Mouse (Mus musculus) heart, embryonic 10.5 days (tissue): ENCODE measurements around the gene Pgs1. TPM values are rescaled to one million over a fixed set of nuclear protein-coding genes. Genes with fewer than 3 reads are reported as not detected.

Experiments
- DNase-seq: peaks from one replicate; pipeline ENCODE4 v3.0.0-alpha.2; 2017; ENCODE audit warnings: low spot score
- H3K27ac ChIP-seq: fragments of 300-500 bp; sonication (generic); 2 replicates; pipeline ENCODE4 v1.5.1; 2016; ENCODE audit warnings: mild to moderate bottlenecking
- H3K27me3 ChIP-seq: fragments of 300-500 bp; sonication (generic); 2 replicates; pipeline ENCODE4 v1.6.1; 2016; ENCODE audit warnings: mild to moderate bottlenecking; ENCODE audit not compliant: poor library complexity, insufficient read depth, severe bottlenecking
- H3K36me3 ChIP-seq: fragments of 300-500 bp; sonication (generic); 2 replicates; pipeline ENCODE4 v1.6.1; 2016; ENCODE audit warnings: mild to moderate bottlenecking, moderate library complexity
- H3K4me1 ChIP-seq: fragments of 300-500 bp; sonication (generic); 2 replicates; pipeline ENCODE4 v1.6.1; 2016; ENCODE audit warnings: mild to moderate bottlenecking
- H3K4me3 ChIP-seq: fragments of 300-500 bp; sonication (generic); 2 replicates; pipeline ENCODE4 v1.5.1; 2016; ENCODE audit warnings: mild to moderate bottlenecking, moderate library complexity
- H3K9me3 ChIP-seq: fragments of 300-500 bp; sonication (generic); 2 replicates; pipeline ENCODE4 v1.6.1; 2016; ENCODE audit warnings: mild to moderate bottlenecking, moderate library complexity
- WGBS: fragments of 180-500 bp; shearing (Covaris S2); methylation state at CpG from one replicate; pipeline ENCODE4 v1.1.7; 2016; 5-methylcytosine and 5-hydroxymethylcytosine counted together
- polyA plus RNA-seq: library from polyadenylated mRNA; unstranded; fragments of >200 nt; fragmentation: Nextera tagmentation; extraction: Ambion mirVana; gene quantifications from 2 replicates; pipeline ENCODE4 v1.2.1, GENCODE M21; 2016

The Pgs1 gene
- polyA plus RNA-seq, 1 experiment from 2014 or later, result 38.5 TPM

DNA sequence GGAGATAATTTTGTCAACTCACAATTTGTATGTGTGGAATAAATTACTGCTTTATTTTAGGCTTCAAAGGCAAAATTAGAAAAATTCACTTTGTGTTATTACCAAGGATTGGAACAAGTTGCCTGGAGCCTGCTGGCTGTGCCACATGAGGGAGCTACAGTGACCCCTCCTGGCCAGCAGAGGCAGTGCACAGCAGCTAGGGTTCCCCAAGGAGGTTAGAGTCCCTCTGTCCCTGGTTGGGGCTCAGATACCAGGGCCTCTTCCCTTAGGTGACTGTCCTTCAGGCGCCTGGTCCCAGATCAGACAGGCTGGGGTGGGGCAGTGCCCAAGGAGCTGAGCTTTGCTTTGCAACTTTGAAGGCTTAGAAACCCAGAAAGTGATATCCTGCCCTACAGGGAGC is 35.7 kb downstream of the Pgs1 start:
- H3K27ac ChIP-seq, result no peak overlapping the region
- WGBS, result 35% methylated on average over 1 of the region's 1 CpGs

GRCm38 (mm10) chr11:118023475-118023874 is 37.4 kb downstream of the Pgs1 start:
- no peak overlapping the region for H3K27ac ChIP-seq
- DNase-seq, result no peak
- H3K4me1 ChIP-seq, result no peaks in the 10 kb centered on the region
- 92% methylated on average over 7 of the region's 7 CpGs for WGBS
- H3K36me3 ChIP-seq, result peaks cover 66% of the 10 kb centered on the region
- no peak overlapping the region for H3K4me3 ChIP-seq
- no peaks in the 10 kb centered on the region for H3K27me3 ChIP-seq
- no peaks in the 10 kb centered on the region for H3K9me3 ChIP-seq

More for the DNA sequence above, 35.7 kb downstream of the Pgs1 start:
- peaks cover 2% of the 10 kb centered on the region; the same call in 1 of the 2 replicates for H3K4me1 ChIP-seq
- DNase-seq, result no peak
- H3K36me3 ChIP-seq, result peaks cover 76% of the 10 kb centered on the region
- no peaks in the 10 kb centered on the region for H3K27me3 ChIP-seq
- no peaks in the 10 kb centered on the region for H3K9me3 ChIP-seq
- no peak overlapping the region for H3K4me3 ChIP-seq

DNA sequence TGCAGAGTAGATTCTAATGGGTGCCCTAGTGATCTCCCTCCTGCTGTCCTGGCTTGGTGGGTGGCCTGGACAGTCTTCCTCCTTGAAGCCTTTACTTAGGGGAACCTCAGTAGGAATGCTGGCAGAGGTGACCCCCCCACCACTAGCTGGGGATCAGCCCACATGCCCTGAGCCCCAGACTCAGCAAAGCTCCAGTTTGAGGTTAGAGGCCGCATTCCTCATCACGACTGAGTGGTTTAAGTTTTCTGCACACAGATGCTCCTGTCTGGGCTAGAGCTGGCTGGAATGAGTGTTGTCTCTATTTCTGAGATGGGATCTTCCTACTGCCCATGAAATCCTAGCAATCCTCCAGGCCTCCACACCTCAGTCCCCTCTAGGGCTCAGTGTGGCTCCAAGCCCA is 38.0 kb downstream of the Pgs1 start:
- peaks cover 64% of the 10 kb centered on the region for H3K36me3 ChIP-seq
- H3K4me3 ChIP-seq, result no peak overlapping the region
- 83% methylated on average over 2 of the region's 2 CpGs for WGBS

DNA sequence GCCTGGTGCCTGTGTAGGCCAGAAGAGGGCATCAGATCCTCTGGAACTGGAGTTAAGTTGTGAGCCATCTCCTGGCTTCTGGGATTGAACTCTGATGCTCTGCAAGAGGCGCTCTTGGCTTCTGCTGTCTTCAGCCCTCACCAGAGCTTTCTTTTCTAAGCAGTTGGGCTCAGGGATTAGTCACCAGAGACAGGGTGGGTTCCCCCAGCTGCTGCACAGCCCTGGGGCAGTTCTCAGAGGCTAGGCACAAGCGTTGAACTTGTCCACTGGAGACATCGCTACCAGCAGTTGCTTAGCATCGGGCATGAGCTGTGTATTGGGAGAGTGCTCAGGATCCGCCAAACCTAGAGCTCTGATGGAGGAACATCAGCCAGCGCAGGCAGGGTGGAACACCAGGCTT is 43.1 kb downstream of the Pgs1 start:
- DNase-seq, result no peak
- Histone ChIP-seq H3K27ac (no peak overlapping the region), H3K4me3 (no peak overlapping the region), H3K36me3 (peaks cover 54% of the 10 kb centered on the region), H3K9me3 (no peaks in the 10 kb centered on the region), H3K4me1 (peaks cover 4% of the 10 kb centered on the region; the same call in 1 of the 2 replicates), H3K27me3 (no peaks in the 10 kb centered on the region)
- WGBS, result 93% methylated on average over 6 of the region's 6 CpGs

More for the DNA sequence above, 38.0 kb downstream of the Pgs1 start:
- H3K27ac ChIP-seq, result no peak overlapping the region
- H3K4me1 ChIP-seq, result no peaks in the 10 kb centered on the region
- no peaks in the 10 kb centered on the region for H3K27me3 ChIP-seq
- H3K9me3 ChIP-seq, result no peaks in the 10 kb centered on the region
- no peak for DNase-seq

- H3K4me1 ChIP-seq, result peaks cover 13% of the 10 kb centered on the region
- no peaks in the 10 kb centered on the region for H3K9me3 ChIP-seq
- DNase-seq, result no peak
- no peak overlapping the region for H3K4me3 ChIP-seq
- no peak overlapping the region for H3K27ac ChIP-seq
- H3K27me3 ChIP-seq, result no peaks in the 10 kb centered on the region
- 91% methylated on average over 9 of the region's 9 CpGs for WGBS
- H3K36me3 ChIP-seq, result peaks cover 35% of the 10 kb centered on the region
Measured at GRCm38 (mm10) chr11:118031134-118031533, 45.0 kb downstream of the Pgs1 start.

- 79% methylated on average over 13 of the region's 13 CpGs for WGBS
- DNase-seq, result no peak
- H3K27ac ChIP-seq, result no peak overlapping the region
- H3K4me3 ChIP-seq, result no peak overlapping the region
- H3K9me3 ChIP-seq, result no peaks in the 10 kb centered on the region
- H3K4me1 ChIP-seq, result peaks cover 23% of the 10 kb centered on the region
- peaks cover 24% of the 10 kb centered on the region for H3K36me3 ChIP-seq
- no peaks in the 10 kb centered on the region; the same call in 1 of the 2 replicates for H3K27me3 ChIP-seq
Measured at GRCm38 (mm10) chr11:118034395-118034794, 48.3 kb downstream of the Pgs1 start.

GRCm38 (mm10) chr11:118035068-118035467 is 49.0 kb downstream of the Pgs1 start:
- H3K4me3 ChIP-seq, result no peak overlapping the region
- DNase-seq, result no peak
- H3K27me3 ChIP-seq, result no peaks in the 10 kb centered on the region; the same call in 1 of the 2 replicates
- H3K27ac ChIP-seq, result no peak overlapping the region
- H3K36me3 ChIP-seq, result peaks cover 22% of the 10 kb centered on the region
- 71% methylated on average over 9 of the region's 9 CpGs for WGBS
- peaks cover 23% of the 10 kb centered on the region for H3K4me1 ChIP-seq
- no peaks in the 10 kb centered on the region for H3K9me3 ChIP-seq

DNA sequence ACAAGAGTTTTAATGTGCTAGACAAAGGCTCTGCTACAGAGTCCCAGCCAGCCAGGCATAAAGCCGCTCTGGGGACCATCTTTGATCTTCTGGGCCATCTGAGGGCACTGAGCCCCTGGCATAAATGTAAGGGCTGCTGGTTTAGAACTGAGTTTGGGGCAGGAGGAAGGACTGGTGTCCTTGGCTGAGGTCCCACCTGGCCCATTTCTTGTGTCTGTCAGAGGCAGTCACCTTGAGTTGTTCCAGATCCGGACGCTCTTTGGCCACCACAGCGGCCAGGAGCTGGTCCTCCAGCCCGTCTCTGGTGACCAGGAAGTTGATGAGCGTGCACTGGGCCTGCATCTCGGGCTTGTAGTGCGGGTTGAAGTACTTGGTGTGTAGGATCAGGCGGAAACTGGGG is 56.7 kb downstream of the Pgs1 start:
- peak overlapping the region; percentile 72 for H3K27ac ChIP-seq
- H3K4me3 ChIP-seq, result no peak overlapping the region
- WGBS, result 83% methylated on average over 9 of the region's 9 CpGs

GRCm38 (mm10) chr11:118043293-118043907 is 57.3 kb downstream of the Pgs1 start:
- Histone ChIP-seq H3K36me3 (no peaks in the 10 kb centered on the region), H3K4me1 (peaks cover 27% of the 10 kb centered on the region), H3K27me3 (no peaks in the 10 kb centered on the region; the same call in 1 of the 2 replicates), H3K27ac (peak overlapping the region; percentile 72), H3K9me3 (no peaks in the 10 kb centered on the region), H3K4me3 (no peak overlapping the region)
- 63% methylated on average over 14 of the region's 14 CpGs for WGBS
- DNase-seq, result peak; percentile 84

More for the DNA sequence above, 56.7 kb downstream of the Pgs1 start:
- Histone ChIP-seq H3K27me3 (no peaks in the 10 kb centered on the region; the same call in 1 of the 2 replicates), H3K4me1 (peaks cover 32% of the 10 kb centered on the region), H3K36me3 (no peaks in the 10 kb centered on the region), H3K9me3 (no peaks in the 10 kb centered on the region)
- DNase-seq, result no peak

- no peak for DNase-seq
Measured at GRCm38 (mm10) chr11:118049641-118050040, 63.5 kb downstream of the Pgs1 start.

GRCm38 (mm10) chr11:118050174-118050573 is 64.1 kb downstream of the Pgs1 start:
- WGBS, result 78% methylated on average over 16 of the region's 16 CpGs

More at GRCm38 (mm10) chr11:118049641-118050040, 63.5 kb downstream of the Pgs1 start:
- Histone ChIP-seq H3K27me3 (peaks cover 5% of the 10 kb centered on the region; the same call in 1 of the 2 replicates), H3K36me3 (no peaks in the 10 kb centered on the region), H3K9me3 (no peaks in the 10 kb centered on the region), H3K4me3 (no peak overlapping the region), H3K27ac (no peak overlapping the region), H3K4me1 (peaks cover 31% of the 10 kb centered on the region)
- WGBS, result 30% methylated on average over 8 of the region's 8 CpGs

GRCm38 (mm10) chr11:118058367-118058766 is 72.3 kb downstream of the Pgs1 start:
- WGBS, result 68% methylated on average over 12 of the region's 12 CpGs
- 0 out of 2 replicates have a peak overlapping the region, but pooled peaks have one; percentile 22 for H3K27ac ChIP-seq
- peaks cover 17% of the 10 kb centered on the region for H3K4me1 ChIP-seq

More at GRCm38 (mm10) chr11:118050174-118050573, 64.1 kb downstream of the Pgs1 start:
- H3K36me3 ChIP-seq, result no peaks in the 10 kb centered on the region
- H3K4me1 ChIP-seq, result peaks cover 29% of the 10 kb centered on the region
- no peak overlapping the region for H3K4me3 ChIP-seq
- no peak for DNase-seq
- H3K27me3 ChIP-seq, result peaks cover 10% of the 10 kb centered on the region
- H3K9me3 ChIP-seq, result no peaks in the 10 kb centered on the region
- H3K27ac ChIP-seq, result no peak overlapping the region

GRCm38 (mm10) chr11:118058872-118059271 is 72.8 kb downstream of the Pgs1 start:
- peaks cover 42% of the 10 kb centered on the region for H3K27me3 ChIP-seq
- no peaks in the 10 kb centered on the region for H3K36me3 ChIP-seq
- 57% methylated on average over 10 of the region's 10 CpGs for WGBS
- no peak overlapping the region for H3K4me3 ChIP-seq
- no peak overlapping the region for H3K27ac ChIP-seq
- no peaks in the 10 kb centered on the region for H3K9me3 ChIP-seq
- peaks cover 17% of the 10 kb centered on the region for H3K4me1 ChIP-seq
- DNase-seq, result no peak

More at GRCm38 (mm10) chr11:118058367-118058766, 72.3 kb downstream of the Pgs1 start:
- H3K27me3 ChIP-seq, result peaks cover 42% of the 10 kb centered on the region
- no peak for DNase-seq
- H3K4me3 ChIP-seq, result no peak overlapping the region
- H3K36me3 ChIP-seq, result no peaks in the 10 kb centered on the region
- H3K9me3 ChIP-seq, result no peaks in the 10 kb centered on the region
